Mouse (Mus musculus): Measurements from ENCODE around the gene Cblc. TPM values are rescaled to one million over a fixed set of nuclear protein-coding genes. Genes with fewer than 3 reads are reported as not detected.

Gene Cblc
- polyA plus RNA-seq, 1 experiment from 2014 or later = 18.4 TPM

DNA sequence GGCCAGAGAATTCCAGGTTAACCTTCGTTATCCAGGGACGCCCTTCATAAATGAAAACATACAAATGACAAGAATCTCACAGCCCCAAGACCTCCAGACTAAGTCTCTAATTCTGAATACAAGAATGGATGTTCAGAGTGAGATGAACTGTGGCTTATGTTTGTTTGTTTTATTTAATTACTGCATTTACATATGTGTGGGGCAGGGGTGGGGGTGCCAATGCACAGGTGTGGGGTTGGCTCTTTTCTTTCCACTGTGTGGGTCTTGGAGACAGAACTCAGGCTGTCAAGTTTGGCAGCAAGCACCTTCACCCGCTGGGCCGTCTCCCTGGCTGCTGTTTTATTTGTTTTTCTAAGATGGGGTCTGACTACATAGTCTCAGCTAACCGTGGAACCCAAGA lies 54.1 kb downstream of the Cblc start:
- Histone ChIP-seq H3K36me3 (ENCODE audit: insufficient read depth, low read length) (0 out of 2 replicates have a peak, but pooled peaks cover 3% of the 10 kb centered on the region), H3K4me3 (ENCODE audit: low read depth, low read length) (no peak overlapping the region), H3K9ac (replicated peaks; ENCODE audit: low read depth) (no peak overlapping the region), H3K27ac (ENCODE audit: low read length) (no peak overlapping the region), H3K27me3 (replicated peaks; ENCODE audit: insufficient read depth, low read length) (no peaks in the 10 kb centered on the region), H3K9me3 (ENCODE audit: low read length) (no peaks in the 10 kb centered on the region), H3K4me2 (replicated peaks; ENCODE audit: low read depth, low read length) (no peak overlapping the region), H3K4me1 (ENCODE audit: insufficient read depth, low read depth, low read length) (peaks cover 21% of the 10 kb centered on the region; the same call in 1 of the 2 replicates)
- TF ChIP-seq CTCF (IDR thresholded peaks at IDR 0.05) (no peak), EP300 (IDR thresholded peaks at IDR 0.05) (no peak)
- ATAC-seq = no peak
- WGBS = 43% methylated on average over 5 of the region's 5 CpGs
- no peak for DNase-seq (ENCODE audit: low spot score)

DNA sequence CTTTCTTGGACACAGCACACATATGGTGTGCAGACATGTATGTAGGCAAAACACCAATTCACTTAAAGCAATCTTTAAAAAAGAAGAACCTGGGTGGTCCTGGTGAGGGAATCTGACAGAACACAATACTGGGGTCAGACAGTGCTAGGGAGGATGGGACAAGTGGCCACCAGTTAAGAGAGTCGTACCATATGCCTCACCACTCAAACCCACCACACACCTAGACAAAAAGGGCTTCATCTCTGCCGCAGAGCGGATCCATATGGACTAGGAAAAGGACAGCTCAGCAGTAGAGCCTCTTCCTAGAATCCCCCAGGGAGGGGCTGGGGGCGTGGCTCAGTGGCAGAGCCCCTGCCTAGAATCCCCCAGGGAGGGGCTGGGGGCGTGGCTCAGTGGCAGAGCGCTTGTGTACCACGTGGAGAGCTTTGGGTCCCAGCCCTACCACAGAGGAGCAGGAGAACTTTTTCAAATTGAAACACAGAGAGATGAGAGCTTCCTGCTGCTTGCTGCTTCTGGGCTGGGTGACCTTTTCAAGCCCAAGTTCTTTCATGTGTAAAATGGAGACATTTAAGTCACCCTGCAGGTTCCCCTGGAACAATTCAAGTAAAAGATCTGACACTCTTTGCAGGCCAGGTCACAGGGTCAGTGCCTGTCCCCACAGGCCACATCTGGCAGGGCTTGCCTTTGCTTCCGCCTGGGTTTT lies 55.1 kb downstream of the Cblc start:
- Histone ChIP-seq H3K9me3 (ENCODE audit: low read length) (no peaks in the 10 kb centered on the region), H3K9ac (replicated peaks; ENCODE audit: low read depth) (no peak overlapping the region), H3K27ac (ENCODE audit: low read length) (0 out of 2 replicates have a peak overlapping the region, but pooled peaks have one; percentile 39), H3K4me2 (replicated peaks; ENCODE audit: low read depth, low read length) (no peak overlapping the region), H3K4me3 (ENCODE audit: low read depth, low read length) (no peak overlapping the region), H3K36me3 (ENCODE audit: insufficient read depth, low read length) (peaks cover 8% of the 10 kb centered on the region; the same call in 1 of the 2 replicates), H3K4me1 (ENCODE audit: insufficient read depth, low read depth, low read length) (peaks cover 19% of the 10 kb centered on the region; the same call in 1 of the 2 replicates), H3K27me3 (replicated peaks; ENCODE audit: insufficient read depth, low read length) (no peaks in the 10 kb centered on the region)
- WGBS = 19% methylated on average over 8 of the region's 8 CpGs
- peak; percentile 45 for ATAC-seq
- no peak for DNase-seq (ENCODE audit: low spot score)
- TF ChIP-seq EP300 (IDR thresholded peaks at IDR 0.05) (no peak), CTCF (IDR thresholded peaks at IDR 0.05) (no peak)

DNA sequence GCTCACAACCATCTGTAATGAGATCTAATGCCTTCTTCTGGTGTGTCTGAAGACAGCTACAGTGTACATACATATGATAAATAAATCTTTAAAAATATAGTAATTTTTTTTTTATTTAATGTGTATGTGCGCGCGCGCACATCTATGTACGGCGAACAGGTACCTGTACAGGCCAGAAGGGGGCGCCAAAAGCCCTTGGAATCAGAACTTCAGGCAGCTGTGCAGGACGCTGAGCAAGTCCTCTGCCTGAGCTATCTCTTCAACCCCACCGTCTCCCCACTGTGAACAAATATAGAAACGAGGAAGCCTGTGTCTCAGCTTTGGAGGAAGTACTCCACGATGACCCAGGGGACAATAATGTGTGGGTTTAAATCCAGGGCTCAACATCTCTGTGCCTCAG lies 56.3 kb downstream of the Cblc start:
- peaks cover 8% of the 10 kb centered on the region; the same call in 1 of the 2 replicates for H3K36me3 ChIP-seq (ENCODE audit: insufficient read depth, low read length)
- no peak overlapping the region for H3K4me3 ChIP-seq (ENCODE audit: low read depth, low read length)
- no peak overlapping the region for H3K4me2 ChIP-seq (replicated peaks; ENCODE audit: low read depth, low read length)
- H3K4me1 ChIP-seq (ENCODE audit: insufficient read depth, low read depth, low read length) = peaks cover 16% of the 10 kb centered on the region; the same call in 1 of the 2 replicates
- no peaks in the 10 kb centered on the region for H3K27me3 ChIP-seq (replicated peaks; ENCODE audit: insufficient read depth, low read length)
- ATAC-seq (0 out of 2 replicates have a peak, but pooled peaks have one; percentile 8), DNase-seq (ENCODE audit: low spot score) (no peak)
- H3K9ac ChIP-seq (replicated peaks; ENCODE audit: low read depth) = no peak overlapping the region
- TF ChIP-seq EP300 (IDR thresholded peaks at IDR 0.05) (no peak), CTCF (IDR thresholded peaks at IDR 0.05) (peak; percentile 48)
- no peak overlapping the region for H3K27ac ChIP-seq (ENCODE audit: low read length)
- no peaks in the 10 kb centered on the region for H3K9me3 ChIP-seq (ENCODE audit: low read length)
- 80% methylated on average over 11 of the region's 11 CpGs for WGBS

DNA sequence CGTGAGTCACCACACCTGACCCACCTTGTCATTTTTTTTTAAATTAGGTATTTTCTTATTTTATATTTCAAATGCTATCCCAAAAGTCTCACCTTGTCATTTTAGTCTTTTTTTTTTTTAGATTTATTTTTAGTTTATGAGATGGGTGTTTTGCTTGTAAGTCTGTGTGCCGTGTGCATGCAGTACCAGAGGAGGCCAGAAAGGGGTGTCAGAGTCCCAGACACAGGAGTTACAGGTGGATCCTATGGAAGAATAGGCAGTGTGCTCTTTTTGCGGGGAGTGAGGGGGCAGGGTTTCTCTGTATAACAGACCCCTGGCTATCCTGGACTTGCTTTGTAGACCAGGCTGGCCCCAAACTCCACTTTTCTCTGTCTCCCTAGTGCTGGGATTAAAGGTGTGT lies 57.8 kb downstream of the Cblc start:
- no peak overlapping the region for H3K4me3 ChIP-seq (ENCODE audit: low read depth, low read length)
- DNase-seq (ENCODE audit: low spot score) (no peak), ATAC-seq (no peak)
- H3K4me1 ChIP-seq (ENCODE audit: insufficient read depth, low read depth, low read length) = peaks cover 11% of the 10 kb centered on the region; the same call in 1 of the 2 replicates
- H3K9ac ChIP-seq (replicated peaks; ENCODE audit: low read depth) = no peak overlapping the region
- H3K4me2 ChIP-seq (replicated peaks; ENCODE audit: low read depth, low read length) = no peak overlapping the region
- no peak overlapping the region for H3K27ac ChIP-seq (ENCODE audit: low read length)
- H3K9me3 ChIP-seq (ENCODE audit: low read length) = no peaks in the 10 kb centered on the region
- peak; percentile 62 for TF ChIP-seq CTCF (IDR thresholded peaks at IDR 0.05)
- TF ChIP-seq EP300 (IDR thresholded peaks at IDR 0.05) = no peak
- H3K27me3 ChIP-seq (replicated peaks; ENCODE audit: insufficient read depth, low read length) = no peaks in the 10 kb centered on the region
- 81% methylated on average over 3 of the region's 3 CpGs for WGBS
- peaks cover 12% of the 10 kb centered on the region; the same call in 1 of the 2 replicates for H3K36me3 ChIP-seq (ENCODE audit: insufficient read depth, low read length)

DNA sequence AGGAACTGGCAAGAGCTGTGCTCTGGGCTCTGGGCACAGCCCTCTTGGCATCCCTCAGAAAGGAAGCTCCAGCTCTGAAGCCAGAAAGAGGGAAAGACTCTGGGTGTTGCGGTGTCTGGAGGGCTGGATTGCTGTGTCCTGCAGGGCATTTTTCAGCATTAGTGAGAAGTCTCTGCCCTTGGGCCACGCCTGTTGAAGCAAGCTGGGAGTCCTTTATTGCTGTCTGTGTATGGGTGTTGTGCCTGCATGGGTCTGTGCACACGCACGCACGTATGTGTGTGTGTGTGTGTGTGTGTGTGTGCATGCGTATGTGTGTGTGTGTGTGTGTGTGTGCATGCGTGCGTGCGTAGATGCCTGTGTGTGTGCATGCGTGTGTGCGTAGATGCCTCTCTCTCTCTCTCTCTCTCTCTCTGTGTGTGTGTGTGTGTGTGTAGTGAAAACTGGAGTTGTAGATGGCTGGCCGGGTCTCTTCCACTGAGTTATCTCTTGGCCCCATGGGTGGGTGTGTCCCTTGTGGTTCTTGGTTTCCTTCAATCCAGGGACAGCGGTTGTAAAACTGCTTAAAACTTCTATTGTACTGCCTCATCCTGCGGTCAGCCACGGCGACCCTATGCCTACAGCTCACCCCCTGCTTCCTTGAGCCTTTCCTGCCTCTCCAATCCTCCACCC lies 60.1 kb downstream of the Cblc start:
- TF ChIP-seq CTCF (IDR thresholded peaks at IDR 0.05) (no peak), EP300 (IDR thresholded peaks at IDR 0.05) (no peak)
- peaks cover 31% of the 10 kb centered on the region; the same call in 1 of the 2 replicates for H3K36me3 ChIP-seq (ENCODE audit: insufficient read depth, low read length)
- no peaks in the 10 kb centered on the region for H3K9me3 ChIP-seq (ENCODE audit: low read length)
- 86% methylated on average over 15 of the region's 16 CpGs for WGBS
- peaks cover 4% of the 10 kb centered on the region; the same call in 1 of the 2 replicates for H3K4me1 ChIP-seq (ENCODE audit: insufficient read depth, low read depth, low read length)
- H3K9ac ChIP-seq (replicated peaks; ENCODE audit: low read depth) = no peak overlapping the region
- H3K4me3 ChIP-seq (ENCODE audit: low read depth, low read length) = no peak overlapping the region
- H3K27ac ChIP-seq (ENCODE audit: low read length) = no peak overlapping the region
- no peak for ATAC-seq
- no peaks in the 10 kb centered on the region for H3K27me3 ChIP-seq (replicated peaks; ENCODE audit: insufficient read depth, low read length)
- DNase-seq (ENCODE audit: low spot score) = no peak
- H3K4me2 ChIP-seq (replicated peaks; ENCODE audit: low read depth, low read length) = no peak overlapping the region

DNA sequence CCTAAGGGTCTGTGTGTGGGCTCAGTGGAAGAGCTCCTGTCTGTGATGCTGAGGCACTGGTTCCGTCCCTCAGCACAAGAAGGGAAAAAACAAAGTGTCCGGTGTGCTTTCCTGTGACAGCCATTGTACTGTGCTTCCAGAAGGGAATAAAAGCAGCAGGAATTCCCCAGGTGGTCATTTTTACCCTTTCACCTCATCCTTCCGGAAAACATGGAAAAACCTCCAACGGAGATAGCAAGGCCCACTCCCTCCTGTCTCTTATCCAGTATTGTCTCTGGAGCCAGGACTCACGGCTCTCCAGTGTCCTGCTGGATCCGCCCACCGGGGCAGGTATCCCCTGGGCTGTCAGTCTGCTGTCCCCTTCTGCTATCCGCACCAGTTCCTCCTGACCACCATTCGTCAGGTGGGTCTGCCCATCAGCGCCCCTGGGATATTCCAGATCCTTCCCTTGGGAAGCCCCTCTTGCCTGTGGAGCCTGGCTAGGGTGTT lies 62.4 kb downstream of the Cblc start:
- H3K9me3 ChIP-seq (ENCODE audit: low read length) = no peaks in the 10 kb centered on the region
- WGBS = 82% methylated on average over 10 of the region's 10 CpGs
- H3K4me2 ChIP-seq (replicated peaks; ENCODE audit: low read depth, low read length) = no peak overlapping the region
- H3K4me1 ChIP-seq (ENCODE audit: insufficient read depth, low read depth, low read length) = no peaks in the 10 kb centered on the region
- DNase-seq (ENCODE audit: low spot score) (no peak), ATAC-seq (no peak)
- H3K27me3 ChIP-seq (replicated peaks; ENCODE audit: insufficient read depth, low read length) = no peaks in the 10 kb centered on the region
- H3K27ac ChIP-seq (ENCODE audit: low read length) = no peak overlapping the region
- no peak overlapping the region for H3K9ac ChIP-seq (replicated peaks; ENCODE audit: low read depth)
- H3K36me3 ChIP-seq (ENCODE audit: insufficient read depth, low read length) = peaks cover 37% of the 10 kb centered on the region; the same call in 1 of the 2 replicates
- no peak overlapping the region for H3K4me3 ChIP-seq (ENCODE audit: low read depth, low read length)
- TF ChIP-seq CTCF (IDR thresholded peaks at IDR 0.05) = no peak
- no peak for TF ChIP-seq EP300 (IDR thresholded peaks at IDR 0.05)

Other genes with a start within 250 kb of the Cblc start
- gene Ppp1r37, start 233.7 kb downstream of the Cblc start, polyA plus RNA-seq (2015; fragmentation: Nextera tagmentation; extraction: Ambion mirVana) = 19.1 and 20.3 TPM in 2 replicates
- gene Zfp296, start 219.5 kb downstream of the Cblc start, polyA plus RNA-seq (2015; fragmentation: Nextera tagmentation; extraction: Ambion mirVana) = 0.76 and 0.88 TPM in 2 replicates
- gene Gemin7, start 219.2 kb downstream of the Cblc start, polyA plus RNA-seq (2015; fragmentation: Nextera tagmentation; extraction: Ambion mirVana) = 161 and 163 TPM in 2 replicates
- gene Clasrp, start 192.3 kb downstream of the Cblc start, polyA plus RNA-seq (2015; fragmentation: Nextera tagmentation; extraction: Ambion mirVana) = 22.6 and 23.8 TPM in 2 replicates
- 15.6 and 29.8 TPM in 2 replicates for gene Relb, start 167.4 kb downstream of the Cblc start, polyA plus RNA-seq (2015; fragmentation: Nextera tagmentation; extraction: Ambion mirVana)
- gene Clptm1, start 131.8 kb downstream of the Cblc start, polyA plus RNA-seq (2015; fragmentation: Nextera tagmentation; extraction: Ambion mirVana) = 76.9 and 78.8 TPM in 2 replicates
- gene Apoc2, start 118.9 kb downstream of the Cblc start, polyA plus RNA-seq (2015; fragmentation: Nextera tagmentation; extraction: Ambion mirVana) = 4.2 and 4.9 TPM in 2 replicates
- not detected in 2 replicates for gene Gm44805, start 115.4 kb downstream of the Cblc start, polyA plus RNA-seq (2015; fragmentation: Nextera tagmentation; extraction: Ambion mirVana)
- 0.38 and 0.88 TPM in 2 replicates for gene Apoc4, start 115.3 kb downstream of the Cblc start, polyA plus RNA-seq (2015; fragmentation: Nextera tagmentation; extraction: Ambion mirVana)
- 61.1 and 63.8 TPM in 2 replicates for gene Apoc1, start 104.1 kb downstream of the Cblc start, polyA plus RNA-seq (2015; fragmentation: Nextera tagmentation; extraction: Ambion mirVana)
- 768 and 1,006 TPM in 2 replicates for gene Apoe, start 97.6 kb downstream of the Cblc start, polyA plus RNA-seq (2015; fragmentation: Nextera tagmentation; extraction: Ambion mirVana)
- 60.8 and 62.4 TPM in 2 replicates for gene Tomm40, start 81.4 kb downstream of the Cblc start, polyA plus RNA-seq (2015; fragmentation: Nextera tagmentation; extraction: Ambion mirVana)
- gene Nectin2, start 46.3 kb downstream of the Cblc start, polyA plus RNA-seq (2015; fragmentation: Nextera tagmentation; extraction: Ambion mirVana) = 113 and 116 TPM in 2 replicates
- 477 and 507 TPM in 2 replicates for gene Bcam, start 25.8 kb downstream of the Cblc start, polyA plus RNA-seq (2015; fragmentation: Nextera tagmentation; extraction: Ambion mirVana)
- 8.3 and 20.0 TPM in 2 replicates for gene Bcl3, start 26.0 kb upstream of the Cblc start, polyA plus RNA-seq (2015; fragmentation: Nextera tagmentation; extraction: Ambion mirVana)
- gene Gm19345, start 55.2 kb upstream of the Cblc start, polyA plus RNA-seq (2015; fragmentation: Nextera tagmentation; extraction: Ambion mirVana) = 0.12 and 0.24 TPM in 2 replicates
- gene Ceacam16, start 64.5 kb upstream of the Cblc start, polyA plus RNA-seq (2015; fragmentation: Nextera tagmentation; extraction: Ambion mirVana) = 0.13 and 0.18 TPM in 2 replicates
- gene Ceacam19, start 91.2 kb upstream of the Cblc start, polyA plus RNA-seq (2015; fragmentation: Nextera tagmentation; extraction: Ambion mirVana) = 0.04 TPM in 1 of 2 replicates, not detected in the other
- 20.8 and 24.3 TPM in 2 replicates for gene Pvr, start 124.4 kb upstream of the Cblc start, polyA plus RNA-seq (2015; fragmentation: Nextera tagmentation; extraction: Ambion mirVana)
- 0.70 and 0.90 TPM in 2 replicates for gene Igsf23, start 153.9 kb upstream of the Cblc start, polyA plus RNA-seq (2015; fragmentation: Nextera tagmentation; extraction: Ambion mirVana)
- gene Ceacam20, start 168.6 kb upstream of the Cblc start, polyA plus RNA-seq (2015; fragmentation: Nextera tagmentation; extraction: Ambion mirVana) = not detected in 2 replicates
- 0.06 TPM in 1 of 2 replicates, not detected in the other for gene Nlrp9b, start 194.7 kb upstream of the Cblc start, polyA plus RNA-seq (2015; fragmentation: Nextera tagmentation; extraction: Ambion mirVana)

Measured in lung, postnatal 0 days (tissue).